Mouse (Mus musculus): ENCODE measurements around the gene P2ry6.

Gene P2ry6

GRCm38 (mm10) chr7:100941169-100941568 lies 33.3 kb downstream of the P2ry6 start:
- DNase-seq (ENCODE audit: low spot score) = no peak

- DNase-seq (ENCODE audit: low spot score) = no peak
Measured at GRCm38 (mm10) chr7:100938106-100938505, 36.3 kb downstream of the P2ry6 start.

- no peak for DNase-seq (ENCODE audit: low spot score)
Measured at GRCm38 (mm10) chr7:100937481-100937880, 37.0 kb downstream of the P2ry6 start.

GRCm38 (mm10) chr7:100933520-100933919 lies 40.9 kb downstream of the P2ry6 start:
- no peak for DNase-seq (ENCODE audit: low spot score)

GRCm38 (mm10) chr7:100932481-100933007 lies 41.9 kb downstream of the P2ry6 start:
- no peak for DNase-seq (ENCODE audit: low spot score)

GRCm38 (mm10) chr7:100931926-100932480 lies 42.4 kb downstream of the P2ry6 start, which contains the start of gene Arhgef17:
Arhgef17 (minus strand) TSS chr7:100932107.
- no peak for DNase-seq (ENCODE audit: low spot score)

- DNase-seq (ENCODE audit: low spot score) = no peak
Measured at GRCm38 (mm10) chr7:100931316-100931925, 43.0 kb downstream of the P2ry6 start.

GRCm38 (mm10) chr7:100930619-100931315 lies 43.7 kb downstream of the P2ry6 start:
- no peak for DNase-seq (ENCODE audit: low spot score)

GRCm38 (mm10) chr7:100929639-100930303 lies 44.7 kb downstream of the P2ry6 start:
- no peak for DNase-seq (ENCODE audit: low spot score)

GRCm38 (mm10) chr7:100928456-100928855 lies 46.0 kb downstream of the P2ry6 start:
- DNase-seq (ENCODE audit: low spot score) = no peak

- no peak for DNase-seq (ENCODE audit: low spot score)
Measured at GRCm38 (mm10) chr7:100927287-100928000, 47.0 kb downstream of the P2ry6 start.

GRCm38 (mm10) chr7:100926311-100926923 lies 48.0 kb downstream of the P2ry6 start:
- no peak for DNase-seq (ENCODE audit: low spot score)

GRCm38 (mm10) chr7:100924674-100925445 lies 49.6 kb downstream of the P2ry6 start:
- no peak for DNase-seq (ENCODE audit: low spot score)

- no peak for DNase-seq (ENCODE audit: low spot score)
Measured at GRCm38 (mm10) chr7:100924200-100924599, 50.2 kb downstream of the P2ry6 start.

GRCm38 (mm10) chr7:100922907-100923306 lies 51.5 kb downstream of the P2ry6 start:
- DNase-seq (ENCODE audit: low spot score) = no peak

GRCm38 (mm10) chr7:100921289-100921688 lies 53.2 kb downstream of the P2ry6 start:
- DNase-seq (ENCODE audit: low spot score) = no peak

GRCm38 (mm10) chr7:100919809-100920107 lies 54.7 kb downstream of the P2ry6 start:
- DNase-seq (ENCODE audit: low spot score) = no peak

- DNase-seq (ENCODE audit: low spot score) = no peak
Measured at GRCm38 (mm10) chr7:100919006-100919808, 55.2 kb downstream of the P2ry6 start.

- DNase-seq (ENCODE audit: low spot score) = no peak
Measured at GRCm38 (mm10) chr7:100918176-100918575, 56.3 kb downstream of the P2ry6 start.

- no peak for DNase-seq (ENCODE audit: low spot score)
Measured at GRCm38 (mm10) chr7:100917751-100918150, 56.7 kb downstream of the P2ry6 start.
